Mouse (Mus musculus) kidney, embryonic 15.5 days (tissue): Measurements from ENCODE around the gene Rb1. TPM values are rescaled to one million over a fixed set of nuclear protein-coding genes. Genes with fewer than 3 reads are reported as not detected.

Source experiments
- ATAC-seq: fragments of 200-750 bp; cut with Nextera tagmentation; replicated peaks from 2 replicates; pipeline ENCODE4 v1.8.0; 2017; ENCODE audit warnings: moderate TSS enrichment; ENCODE audit not compliant: low FRiP score
- H3K27ac ChIP-seq: fragments of 300-500 bp; sonication (generic); 2 replicates; pipeline ENCODE4 v1.5.1; 2015; ENCODE audit warnings: mild to moderate bottlenecking, inconsistent platforms
- H3K27me3 ChIP-seq: fragments of 300-500 bp; sonication (generic); 2 replicates; pipeline ENCODE4 v1.6.1; 2015; ENCODE audit warnings: inconsistent platforms
- H3K36me3 ChIP-seq: fragments of 300-500 bp; sonication (generic); 2 replicates; pipeline ENCODE4 v1.6.1; 2015; ENCODE audit warnings: inconsistent platforms
- H3K4me1 ChIP-seq: fragments of 300-500 bp; sonication (generic); 2 replicates; pipeline ENCODE4 v1.6.1; 2015; ENCODE audit warnings: inconsistent platforms
- H3K4me2 ChIP-seq: fragments of 300-500 bp; sonication (generic); 2 replicates; pipeline ENCODE4 v1.6.1; 2015; ENCODE audit warnings: moderate library complexity, mild to moderate bottlenecking, inconsistent platforms
- H3K4me3 ChIP-seq: fragments of 300-500 bp; sonication (generic); replicated peaks from 2 replicates; pipeline ENCODE4 v1.5.1; 2015; ENCODE audit warnings: mild to moderate bottlenecking, inconsistent platforms
- H3K9ac ChIP-seq: fragments of 300-500 bp; sonication (generic); 2 replicates; pipeline ENCODE4 v1.6.1; 2015; ENCODE audit warnings: mild to moderate bottlenecking, inconsistent platforms
- H3K9me3 ChIP-seq: fragments of 300-500 bp; sonication (generic); replicated peaks from 2 replicates; pipeline ENCODE4 v1.6.1; 2016; ENCODE audit warnings: inconsistent platforms
- WGBS: fragments of 180-500 bp; shearing (Covaris S2); methylation state at CpG from one replicate; pipeline ENCODE4 v1.1.7; 2015; ENCODE audit warnings: mixed read lengths; 5-methylcytosine and 5-hydroxymethylcytosine counted together
- polyA plus RNA-seq: library from polyadenylated mRNA; unstranded; fragments of >200 nt; fragmentation: Nextera tagmentation; extraction: Ambion mirVana; gene quantifications from 2 replicates; pipeline ENCODE4 v1.2.1, GENCODE M21; 2015

Gene Rb1
- polyA plus RNA-seq, 1 experiment from 2014 or later: 16.2 TPM

DNA sequence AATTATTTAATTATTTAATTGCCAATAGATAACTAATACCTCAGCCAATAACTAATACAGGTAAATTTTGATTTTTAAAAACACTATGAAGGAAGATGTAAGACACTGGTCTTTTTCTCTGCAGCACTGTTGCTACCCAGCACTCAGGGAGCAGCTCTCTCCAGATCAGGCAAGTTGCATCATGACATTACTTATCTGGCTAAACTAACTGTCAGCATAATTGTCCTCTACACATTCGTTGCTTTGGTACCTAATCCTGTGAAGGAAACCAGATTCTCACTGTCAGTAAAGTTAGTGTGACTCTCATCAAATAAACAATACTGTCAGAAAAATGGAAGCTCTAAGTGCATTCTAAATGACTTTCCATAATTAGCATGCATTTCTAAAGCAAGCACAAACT is 98.8 kb downstream of the Rb1 start:
- 0 out of 2 replicates have a peak, but pooled peaks cover 3% of the 10 kb centered on the region for H3K36me3 ChIP-seq
- H3K4me3 ChIP-seq: no peak overlapping the region
- no peaks in the 10 kb centered on the region for H3K27me3 ChIP-seq
- H3K4me2 ChIP-seq: no peak overlapping the region
- 37% methylated on average over 1 of the region's 1 CpGs for WGBS
- no peak overlapping the region for H3K27ac ChIP-seq
- H3K9ac ChIP-seq: no peak overlapping the region
- H3K4me1 ChIP-seq: no peaks in the 10 kb centered on the region
- ATAC-seq: no peak
- H3K9me3 ChIP-seq: no peaks in the 10 kb centered on the region

DNA sequence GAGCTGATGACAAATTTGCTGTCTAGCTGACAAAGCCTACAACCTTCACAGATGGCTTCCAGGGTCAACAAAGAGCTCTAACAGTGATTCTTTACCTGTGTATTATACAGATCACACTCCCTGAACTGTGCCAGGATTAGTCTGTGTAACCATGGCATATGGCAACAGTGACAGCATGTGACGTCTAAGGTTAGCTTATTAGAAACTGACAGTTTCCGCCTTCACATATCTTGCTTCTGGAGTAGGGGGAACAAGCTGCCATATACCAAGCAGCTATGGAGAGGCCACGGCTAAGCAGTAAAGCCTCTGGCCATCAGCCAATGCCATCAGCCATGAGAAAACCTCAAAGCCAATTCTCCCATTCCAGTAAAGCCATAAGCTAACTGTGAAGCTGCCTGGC is 99.3 kb downstream of the Rb1 start:
- 0 out of 2 replicates have a peak, but pooled peaks cover 3% of the 10 kb centered on the region for H3K36me3 ChIP-seq
- no peak overlapping the region for H3K9ac ChIP-seq
- H3K27me3 ChIP-seq: no peaks in the 10 kb centered on the region
- H3K27ac ChIP-seq: no peak overlapping the region
- H3K4me3 ChIP-seq: no peak overlapping the region
- 76% methylated on average over 3 of the region's 3 CpGs for WGBS
- H3K9me3 ChIP-seq: no peaks in the 10 kb centered on the region
- H3K4me2 ChIP-seq: no peak overlapping the region
- no peaks in the 10 kb centered on the region for H3K4me1 ChIP-seq
- ATAC-seq: no peak

DNA sequence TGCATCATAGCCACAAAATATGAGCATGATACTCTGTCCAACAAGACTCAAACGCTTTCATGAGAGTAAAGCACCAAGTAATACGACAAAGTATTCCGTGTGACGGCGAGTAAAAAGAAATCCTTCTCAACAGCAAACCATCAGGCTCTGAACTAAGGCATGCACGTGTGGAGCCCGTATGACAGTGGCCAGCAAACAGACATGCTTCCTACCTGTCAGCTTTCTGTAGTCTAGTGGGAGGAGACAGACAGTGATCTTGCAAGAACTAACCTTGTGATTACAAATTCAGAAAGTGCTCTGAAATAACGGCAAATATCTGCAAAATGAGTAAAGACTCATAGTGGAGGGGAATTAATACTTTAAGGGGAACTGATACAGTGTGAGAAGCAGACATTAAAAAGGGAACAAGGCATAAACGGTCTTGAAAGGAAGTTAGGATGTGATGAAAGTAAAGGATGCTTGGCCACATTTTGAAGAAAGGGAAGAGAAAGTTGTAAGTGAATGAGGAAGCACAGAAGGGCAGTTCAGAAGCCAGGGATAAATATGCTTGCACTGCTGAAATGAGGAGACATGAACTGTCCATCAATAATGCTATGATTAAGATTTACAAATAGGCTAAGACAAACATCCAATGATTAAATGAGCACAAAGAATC is 103.2 kb downstream of the Rb1 start:
- no peaks in the 10 kb centered on the region for H3K27me3 ChIP-seq
- no peaks in the 10 kb centered on the region for H3K4me1 ChIP-seq
- no peak overlapping the region for H3K9ac ChIP-seq
- 89% methylated on average over 9 of the region's 9 CpGs for WGBS
- ATAC-seq: no peak
- no peaks in the 10 kb centered on the region for H3K9me3 ChIP-seq
- no peaks in the 10 kb centered on the region for H3K36me3 ChIP-seq
- H3K4me3 ChIP-seq: no peak overlapping the region
- no peak overlapping the region for H3K4me2 ChIP-seq
- H3K27ac ChIP-seq: no peak overlapping the region

GRCm38 (mm10) chr14:73217062-73217461 is 108.6 kb downstream of the Rb1 start:
- Histone ChIP-seq H3K27me3 (no peaks in the 10 kb centered on the region), H3K9ac (no peak overlapping the region), H3K27ac (no peak overlapping the region), H3K4me2 (no peak overlapping the region), H3K36me3 (peaks cover 13% of the 10 kb centered on the region), H3K9me3 (no peaks in the 10 kb centered on the region), H3K4me3 (no peak overlapping the region), H3K4me1 (no peaks in the 10 kb centered on the region)
- WGBS: 89% methylated on average over 1 of the region's 1 CpGs
- ATAC-seq: no peak

- Histone ChIP-seq H3K4me2 (no peak overlapping the region), H3K9me3 (no peaks in the 10 kb centered on the region), H3K27ac (no peak overlapping the region), H3K4me3 (no peak overlapping the region), H3K27me3 (no peaks in the 10 kb centered on the region), H3K4me1 (no peaks in the 10 kb centered on the region), H3K36me3 (peaks cover 16% of the 10 kb centered on the region), H3K9ac (no peak overlapping the region)
- ATAC-seq: no peak
- 91% methylated on average over 5 of the region's 5 CpGs for WGBS
Measured at GRCm38 (mm10) chr14:73211477-73211876, 114.1 kb downstream of the Rb1 start.

DNA sequence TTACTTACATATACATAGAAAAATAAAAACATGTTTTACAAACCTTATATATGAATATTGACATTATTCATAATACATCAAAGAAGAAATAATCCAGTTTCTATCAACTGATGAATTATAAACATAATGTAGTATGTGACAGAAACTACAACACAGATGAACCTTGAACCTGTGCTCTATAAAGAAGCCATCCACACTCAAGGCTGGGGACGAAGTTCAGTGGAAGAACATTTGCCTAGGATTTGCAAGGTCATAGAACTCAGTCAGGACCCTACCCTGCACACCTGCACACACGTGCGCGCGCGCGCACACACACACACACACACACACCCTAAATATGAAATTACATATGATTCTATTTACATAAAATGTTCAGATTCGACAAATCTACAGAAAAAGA is 115.4 kb downstream of the Rb1 start:
- Histone ChIP-seq H3K4me1 (no peaks in the 10 kb centered on the region), H3K4me3 (no peak overlapping the region), H3K36me3 (peaks cover 7% of the 10 kb centered on the region), H3K9ac (no peak overlapping the region), H3K27me3 (no peaks in the 10 kb centered on the region), H3K27ac (no peak overlapping the region), H3K9me3 (no peaks in the 10 kb centered on the region), H3K4me2 (no peak overlapping the region)
- WGBS: 89% methylated on average over 8 of the region's 8 CpGs
- no peak for ATAC-seq

DNA sequence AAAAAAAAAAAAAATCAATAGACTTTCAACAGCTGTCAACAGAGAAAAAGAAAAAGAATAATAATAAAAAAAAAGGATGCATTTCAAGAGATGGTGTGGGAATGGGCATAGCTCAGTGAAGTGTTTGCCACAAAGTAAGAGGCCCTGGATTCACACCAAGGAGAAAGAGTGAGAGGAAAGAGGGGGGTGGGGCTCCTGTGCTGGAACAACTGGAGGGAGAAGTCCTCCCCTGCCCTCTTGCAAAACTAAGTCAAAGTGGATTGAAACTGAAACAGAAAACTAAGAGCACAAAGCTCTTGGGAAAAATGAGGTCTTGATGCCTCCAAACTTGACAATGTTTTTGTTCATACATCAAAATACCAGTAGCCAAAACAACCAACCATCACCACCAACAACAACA is 116.4 kb downstream of the Rb1 start:
- Histone ChIP-seq H3K4me1 (no peaks in the 10 kb centered on the region), H3K9ac (no peak overlapping the region), H3K4me2 (no peak overlapping the region), H3K27ac (no peak overlapping the region), H3K9me3 (no peaks in the 10 kb centered on the region), H3K27me3 (no peaks in the 10 kb centered on the region), H3K4me3 (no peak overlapping the region), H3K36me3 (peaks cover 9% of the 10 kb centered on the region; the same call in 1 of the 2 replicates)
- ATAC-seq: no peak

DNA sequence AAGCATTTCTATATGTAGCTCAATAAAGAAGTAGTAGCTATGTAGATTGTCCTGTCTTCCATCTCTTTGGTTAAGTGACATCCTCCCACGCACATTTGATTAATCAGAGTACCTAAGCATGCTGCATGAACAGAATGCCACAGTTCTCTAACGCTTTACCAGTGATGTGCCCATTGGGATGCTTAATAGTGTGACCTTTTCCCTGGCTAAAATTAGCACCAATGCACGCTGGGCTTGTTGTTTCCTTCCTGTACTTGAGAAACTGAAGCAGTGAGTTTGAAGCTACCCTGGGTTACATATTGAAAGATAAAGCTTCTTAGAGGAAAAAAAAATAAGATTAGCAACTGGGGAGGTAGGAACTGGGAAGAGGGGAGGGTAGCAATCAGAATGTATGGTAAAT is 121.6 kb downstream of the Rb1 start:
- Histone ChIP-seq H3K36me3 (peaks cover 6% of the 10 kb centered on the region; the same call in 1 of the 2 replicates), H3K9ac (no peak overlapping the region), H3K4me2 (no peak overlapping the region), H3K27ac (no peak overlapping the region), H3K4me1 (0 out of 2 replicates have a peak, but pooled peaks cover 3% of the 10 kb centered on the region), H3K9me3 (no peaks in the 10 kb centered on the region), H3K27me3 (no peaks in the 10 kb centered on the region), H3K4me3 (no peak overlapping the region)
- no peak for ATAC-seq
- 68% methylated on average over 3 of the region's 3 CpGs for WGBS

DNA sequence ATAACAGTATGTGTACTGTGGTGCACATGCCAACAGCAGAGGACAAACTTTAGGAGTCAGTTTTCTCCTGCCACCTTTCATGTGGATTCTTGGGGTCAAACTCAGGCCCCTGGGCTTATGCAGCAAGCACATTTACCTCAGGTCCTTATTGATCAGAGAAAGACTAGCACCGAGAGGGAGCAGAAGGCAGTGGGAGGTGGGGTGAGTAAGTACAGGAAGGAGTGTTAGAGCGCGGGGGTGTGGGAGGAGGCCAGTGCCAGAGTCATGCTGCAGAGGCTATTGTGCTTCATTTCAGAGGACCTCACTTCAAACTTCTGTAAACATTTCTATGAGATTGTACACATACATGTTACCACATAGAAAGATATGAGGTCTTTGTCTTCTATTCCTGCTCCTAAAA is 124.2 kb downstream of the Rb1 start:
- Histone ChIP-seq H3K9me3 (no peaks in the 10 kb centered on the region), H3K27ac (no peak overlapping the region), H3K27me3 (no peaks in the 10 kb centered on the region), H3K4me2 (no peak overlapping the region), H3K36me3 (peaks cover 20% of the 10 kb centered on the region; the same call in 1 of the 2 replicates), H3K4me1 (0 out of 2 replicates have a peak, but pooled peaks cover 3% of the 10 kb centered on the region), H3K9ac (no peak overlapping the region), H3K4me3 (no peak overlapping the region)
- WGBS: 44% methylated on average over 3 of the region's 3 CpGs
- ATAC-seq: no peak

- Histone ChIP-seq H3K4me3 (no peak overlapping the region), H3K9ac (no peak overlapping the region), H3K4me2 (no peak overlapping the region), H3K36me3 (peaks cover 21% of the 10 kb centered on the region), H3K27me3 (no peaks in the 10 kb centered on the region), H3K9me3 (no peaks in the 10 kb centered on the region), H3K27ac (no peak overlapping the region), H3K4me1 (0 out of 2 replicates have a peak, but pooled peaks cover 3% of the 10 kb centered on the region)
- 46% methylated on average over 5 of the region's 5 CpGs for whole genome bisulfite sequencing
- no peak for ATAC-seq
Measured at GRCm38 (mm10) chr14:73199058-73199457, 126.6 kb downstream of the Rb1 start.

- Histone ChIP-seq H3K4me1 (no peaks in the 10 kb centered on the region), H3K4me3 (no peak overlapping the region), H3K27ac (no peak overlapping the region), H3K9ac (no peak overlapping the region), H3K9me3 (no peaks in the 10 kb centered on the region), H3K4me2 (no peak overlapping the region), H3K36me3 (peaks cover 43% of the 10 kb centered on the region), H3K27me3 (no peaks in the 10 kb centered on the region)
- WGBS: 87% methylated on average over 7 of the region's 7 CpGs
- no peak for ATAC-seq
Measured at GRCm38 (mm10) chr14:73186875-73187274, 138.7 kb downstream of the Rb1 start.

GRCm38 (mm10) chr14:73181144-73181543 is 144.5 kb downstream of the Rb1 start:
- H3K4me3 ChIP-seq: no peak overlapping the region
- H3K4me2 ChIP-seq: no peak overlapping the region
- H3K27ac ChIP-seq: no peak overlapping the region
- no peak for ATAC-seq
- peaks cover 89% of the 10 kb centered on the region for H3K36me3 ChIP-seq
- 0 out of 2 replicates have a peak, but pooled peaks cover 3% of the 10 kb centered on the region for H3K4me1 ChIP-seq
- 68% methylated on average over 2 of the region's 2 CpGs for WGBS
- H3K9ac ChIP-seq: no peak overlapping the region
- H3K27me3 ChIP-seq: no peaks in the 10 kb centered on the region
- H3K9me3 ChIP-seq: no peaks in the 10 kb centered on the region

GRCm38 (mm10) chr14:73180671-73181070 is 145.0 kb downstream of the Rb1 start:
- H3K36me3 ChIP-seq: peaks cover 89% of the 10 kb centered on the region
- 53% methylated on average over 3 of the region's 3 CpGs for WGBS
- H3K9me3 ChIP-seq: no peaks in the 10 kb centered on the region
- no peak for ATAC-seq
- H3K27me3 ChIP-seq: no peaks in the 10 kb centered on the region
- no peak overlapping the region for H3K27ac ChIP-seq
- H3K4me2 ChIP-seq: no peak overlapping the region
- H3K9ac ChIP-seq: no peak overlapping the region
- H3K4me1 ChIP-seq: 0 out of 2 replicates have a peak, but pooled peaks cover 3% of the 10 kb centered on the region
- H3K4me3 ChIP-seq: no peak overlapping the region
